Mouse (Mus musculus): Measurements from ENCODE around the gene Tcp11l2.

GRCm38 (mm10) chr10:84539651-84540050 is 36.8 kb upstream of the Tcp11l2 start:
- TF ChIP-seq CTCF (IDR thresholded peaks at IDR 0.05; ENCODE audit: insufficient read depth, low read length) (no peak), POLR2A (IDR thresholded peaks at IDR 0.05; ENCODE audit: borderline replicate concordance, extremely low read depth, low read depth, low read length) (no peak)

Data from lung, adult 2 months (tissue).